Mouse (Mus musculus) cerebral cortex, adult 2 months (tissue): Measurements from ENCODE around the gene Pus7.

Experiments
- WGBS: fragments of 180-500 bp; shearing (Covaris S2); methylation state at CpG from one replicate; pipeline ENCODE4 v1.1.7; 2018; 5-methylcytosine and 5-hydroxymethylcytosine counted together

The Pus7 gene

GRCm38 (mm10) chr5:23782931-23783877 is at the start of gene Pus7:
TSS of gene Pus7 (minus strand) at chr5:23783711.
- under 1% methylated on average over 86 of the region's 86 CpGs for WGBS

GRCm38 (mm10) chr5:23830897-23831752 is 47.6 kb upstream of the Pus7 start:
- WGBS: 44% methylated on average over 58 of the region's 58 CpGs

GRCm38 (mm10) chr5:23826321-23827004 is 43.0 kb upstream of the Pus7 start:
- WGBS: 38% methylated on average over 11 of the region's 11 CpGs

GRCm38 (mm10) chr5:23824171-23824733 is 40.7 kb upstream of the Pus7 start:
- 77% methylated on average over 8 of the region's 8 CpGs for WGBS

GRCm38 (mm10) chr5:23822306-23822705 is 38.8 kb upstream of the Pus7 start:
- 40% methylated on average over 11 of the region's 11 CpGs for WGBS

GRCm38 (mm10) chr5:23816681-23817080 is 33.2 kb upstream of the Pus7 start:
- WGBS: 82% methylated on average over 15 of the region's 15 CpGs

GRCm38 (mm10) chr5:23814841-23815240 is 31.3 kb upstream of the Pus7 start:
- 88% methylated on average over 5 of the region's 5 CpGs for whole genome bisulfite sequencing

GRCm38 (mm10) chr5:23792726-23793125 is 9.2 kb upstream of the Pus7 start:
- WGBS: 81% methylated on average over 2 of the region's 2 CpGs

- WGBS: 87% methylated on average over 4 of the region's 4 CpGs
Observed at GRCm38 (mm10) chr5:23789078-23789612, 5.6 kb upstream of the Pus7 start.

GRCm38 (mm10) chr5:23788390-23788830 is 4.9 kb upstream of the Pus7 start:
- 26% methylated on average over 3 of the region's 3 CpGs for whole genome bisulfite sequencing

- WGBS: 2% methylated on average over 47 of the region's 47 CpGs
Observed at GRCm38 (mm10) chr5:23787536-23788389, 4.3 kb upstream of the Pus7 start, which contains the start of gene Rint1. TSS of gene Rint1 (plus strand) at chr5:23787711.

GRCm38 (mm10) chr5:23782051-23782810 is 1.3 kb downstream of the Pus7 start:
- WGBS: 43% methylated on average over 8 of the region's 8 CpGs

GRCm38 (mm10) chr5:23781172-23781571 is 2.3 kb downstream of the Pus7 start:
- 78% methylated on average over 4 of the region's 4 CpGs for WGBS

- 82% methylated on average over 4 of the region's 4 CpGs for WGBS
Observed at GRCm38 (mm10) chr5:23780516-23780915, 3.0 kb downstream of the Pus7 start.

GRCm38 (mm10) chr5:23774186-23774585 is 9.3 kb downstream of the Pus7 start:
- WGBS: 78% methylated on average over 6 of the region's 6 CpGs

GRCm38 (mm10) chr5:23771105-23771504 is 12.4 kb downstream of the Pus7 start:
- 66% methylated on average over 8 of the region's 8 CpGs for WGBS

GRCm38 (mm10) chr5:23764557-23764956 is 19.0 kb downstream of the Pus7 start:
- 47% methylated on average over 5 of the region's 5 CpGs for WGBS

GRCm38 (mm10) chr5:23762531-23762930 is 21.0 kb downstream of the Pus7 start:
- WGBS: 45% methylated on average over 6 of the region's 6 CpGs

- 24% methylated on average over 2 of the region's 2 CpGs for WGBS
Observed at GRCm38 (mm10) chr5:23758633-23759032, 24.9 kb downstream of the Pus7 start.
